Mouse (Mus musculus) CH12.LX (cell line): Measurements from ENCODE around the gene Tmem219. TPM values are rescaled to one million over a fixed set of nuclear protein-coding genes. Genes with fewer than 3 reads are reported as not detected.

Experiments
- DNase-seq: peaks from one replicate; pipeline ENCODE4 v3.0.0-alpha.2; 2013; ENCODE audit errors: extremely low read depth
- H3K27ac ChIP-seq: 2 replicates; pipeline ENCODE4 v1.5.1; 2012; ENCODE audit warnings: low read depth, mild to moderate bottlenecking, control low read depth, moderate library complexity; ENCODE audit not compliant: insufficient read depth
- H3K27me3 ChIP-seq: replicated peaks from 2 replicates; pipeline ENCODE3; 2012; ENCODE audit warnings: inconsistent platforms
- H3K36me3 ChIP-seq, 2 experiments: replicated peaks in 1 of 2; 2 replicates each; pipeline versions ENCODE3 to v1.6.1; 2012; ENCODE audit warnings: inconsistent platforms in 1 of 2, low read length in 1 of 2, mild to moderate bottlenecking in 1 of 2, mixed read lengths in 1 of 2, moderate library complexity in 1 of 2; ENCODE audit not compliant: control insufficient read depth in 1 of 2, insufficient read depth in 1 of 2
- H3K4me1 ChIP-seq, 2 experiments: 2 replicates each; pipeline ENCODE4 v1.6.1; 2012; ENCODE audit warnings: inconsistent platforms in 1 of 2, moderate library complexity in 1 of 2; ENCODE audit not compliant: insufficient read depth in 2 of 2, control insufficient read depth in 1 of 2
- H3K4me2 ChIP-seq: 2 replicates; pipeline ENCODE4 v1.6.1; 2012; ENCODE audit warnings: low read depth, mild to moderate bottlenecking, control low read depth; ENCODE audit not compliant: poor library complexity, insufficient read depth, severe bottlenecking
- H3K4me3 ChIP-seq, 3 experiments: fragments of 150-350 bp in 1 of 3; sonication (generic) in 1 of 3; replicated peaks in 1 of 3; 2 replicates each; pipeline versions ENCODE3 to v1.5.1; 2011 to 2012; ENCODE audit warnings: low read depth in 2 of 3, low read length in 2 of 3, mild to moderate bottlenecking in 2 of 3, moderate library complexity in 2 of 3, control low read depth in 1 of 3, improper control_type of control experiment in 1 of 3, inconsistent platforms in 1 of 3, mixed read lengths in 1 of 3; ENCODE audit not compliant: poor library complexity in 1 of 3
- H3K79me2 ChIP-seq: replicated peaks from 2 replicates; pipeline ENCODE4 v1.6.1; 2012; ENCODE audit warnings: mild to moderate bottlenecking, moderate library complexity; ENCODE audit not compliant: control insufficient read depth, poor library complexity, insufficient read depth, severe bottlenecking; ENCODE audit errors: extremely low read depth
- H3K9ac ChIP-seq: 2 replicates; pipeline ENCODE4 v1.6.1; 2012; ENCODE audit warnings: low read depth, mild to moderate bottlenecking, control low read depth, moderate library complexity; ENCODE audit not compliant: insufficient read depth
- H3K9me3 ChIP-seq: replicated peaks from 2 replicates; pipeline ENCODE3; 2012; ENCODE audit warnings: low read length, inconsistent platforms, mixed read lengths
- BHLHE40 ChIP-seq: IDR thresholded peaks from 2 replicates; pipeline ENCODE4 v1.6.1; 2011; ENCODE audit warnings: mild to moderate bottlenecking, low read depth, low read length, improper control_type of control experiment
- CHD2 ChIP-seq: IDR thresholded peaks from 2 replicates; pipeline ENCODE4 v1.6.1; 2011; ENCODE audit warnings: low read length, improper control_type of control experiment
- E2F4 ChIP-seq: IDR thresholded peaks from 2 replicates; pipeline ENCODE4 v1.6.1; 2011; ENCODE audit warnings: low read depth, low read length, improper control_type of control experiment; ENCODE audit not compliant: insufficient replicate concordance
- ELF1 ChIP-seq: IDR thresholded peaks from 2 replicates; pipeline ENCODE4 v1.6.1; 2014; ENCODE audit warnings: low read depth, mild to moderate bottlenecking, inconsistent platforms, low read length, improper control_type of control experiment
- EP300 ChIP-seq: IDR thresholded peaks from 2 replicates; pipeline ENCODE4 v1.6.1; 2011; ENCODE audit warnings: low read length, improper control_type of control experiment
- ETS1 ChIP-seq: conservative IDR thresholded peaks from 2 replicates; pipeline ENCODE4 v1.6.1; 2012; ENCODE audit warnings: low read depth, mild to moderate bottlenecking, inconsistent platforms, low read length, improper control_type of control experiment, moderate library complexity
- HCFC1 ChIP-seq: IDR thresholded peaks from 2 replicates; pipeline ENCODE4 v1.6.1; 2012; ENCODE audit warnings: low read depth, mild to moderate bottlenecking, inconsistent platforms, low read length, improper control_type of control experiment
- JUN ChIP-seq: IDR thresholded peaks from 2 replicates; pipeline ENCODE4 v1.6.1; 2011; ENCODE audit warnings: low read depth, mild to moderate bottlenecking, low read length, improper control_type of control experiment, moderate library complexity; ENCODE audit not compliant: insufficient read depth
- JUND ChIP-seq: conservative IDR thresholded peaks from 2 replicates; pipeline ENCODE4 v1.6.1; 2011; ENCODE audit warnings: low read depth, low read length, improper control_type of control experiment
- KAT2A ChIP-seq: IDR thresholded peaks from 2 replicates; pipeline ENCODE4 v1.6.1; 2012; ENCODE audit warnings: low read length, improper control_type of control experiment, inconsistent platforms; ENCODE audit not compliant: insufficient replicate concordance
- MAZ ChIP-seq: IDR thresholded peaks from 2 replicates; pipeline ENCODE4 v1.6.1; 2012; ENCODE audit warnings: low read depth, mild to moderate bottlenecking, inconsistent platforms, low read length, improper control_type of control experiment, moderate library complexity
- MEF2A ChIP-seq: IDR thresholded peaks from 2 replicates; pipeline ENCODE4 v1.6.1; 2014; ENCODE audit warnings: low read depth, mild to moderate bottlenecking, inconsistent platforms, low read length, improper control_type of control experiment, borderline replicate concordance
- MYC ChIP-seq: IDR thresholded peaks from 2 replicates; pipeline ENCODE4 v1.6.1; 2011; ENCODE audit warnings: low read depth, mild to moderate bottlenecking, improper control_type of control experiment, low read length
- PAX5 ChIP-seq: IDR thresholded peaks from 2 replicates; pipeline ENCODE4 v1.6.1; 2012; ENCODE audit warnings: low read length, inconsistent platforms, mixed read lengths
- POLR2A ChIP-seq: IDR thresholded peaks from 2 replicates; pipeline ENCODE4 v1.6.1; 2011; ENCODE audit warnings: low read depth, mild to moderate bottlenecking, improper control_type of control experiment, low read length
- POLR2AphosphoS2 ChIP-seq: IDR thresholded peaks from 2 replicates; pipeline ENCODE4 v1.6.1; 2011; ENCODE audit warnings: low read depth, low read length, improper control_type of control experiment
- RAD21 ChIP-seq: IDR thresholded peaks from 2 replicates; pipeline ENCODE4 v1.6.1; 2011; ENCODE audit warnings: low read depth, mild to moderate bottlenecking, low read length, improper control_type of control experiment, moderate library complexity
- SIN3A ChIP-seq: IDR thresholded peaks from 2 replicates; pipeline ENCODE4 v1.6.1; 2012; ENCODE audit warnings: low read length, improper control_type of control experiment, inconsistent platforms
- SMC3 ChIP-seq: IDR thresholded peaks from 2 replicates; pipeline ENCODE4 v1.6.1; 2011; ENCODE audit warnings: low read depth, low read length, improper control_type of control experiment
- USF1 ChIP-seq: IDR thresholded peaks from 2 replicates; pipeline ENCODE4 v1.6.1; 2014; ENCODE audit warnings: low read depth, mild to moderate bottlenecking, inconsistent platforms, low read length, improper control_type of control experiment
- USF2 ChIP-seq: conservative IDR thresholded peaks from 2 replicates; pipeline ENCODE4 v1.6.1; 2011; ENCODE audit warnings: low read depth, low read length, improper control_type of control experiment
- ZKSCAN1 ChIP-seq: IDR thresholded peaks from 2 replicates; pipeline ENCODE4 v1.6.1; 2012; ENCODE audit warnings: low read depth, inconsistent platforms, low read length, improper control_type of control experiment, borderline replicate concordance
- ZNF384 ChIP-seq: IDR thresholded peaks from 2 replicates; pipeline ENCODE4 v1.6.1; 2012; ENCODE audit warnings: low read depth, low read length, improper control_type of control experiment, inconsistent platforms
- dilution Hi-C: fragments of 300-500 bp; cut with MboI; formaldehyde crosslinking; loops from 2 replicates; pipeline ENCODE4 v1.14.3; 2020; ENCODE audit warnings: low sequenced_read_pairs; ENCODE audit not compliant: extremely low pct_unique_long_range_greater_than_20kb, extremely low pct_ligation_motif_present
- in situ Hi-C: fragments of 300-500 bp; cut with MboI; formaldehyde crosslinking; loops from 3 replicates; pipeline ENCODE4 v1.14.3; 2019; ENCODE audit warnings: low sequenced_read_pairs, low pct_ligation_motif_present, low pct_unique_long_range_greater_than_20kb, mixed read lengths
- polyA plus RNA-seq: library from polyadenylated mRNA; unstranded; fragments of >175 nt; gene quantifications from 2 replicates; pipeline ENCODE4 v1.2.1, GENCODE M21; 2012; ENCODE audit warnings: low read depth; ENCODE audit not compliant: insufficient read length
- total RNA-seq, 2 experiments: library from RNA; depleted of rRNA; stranded (reverse); fragments of 300-350 nt in 1 of 2; fragments of >200 nt in 1 of 2; gene quantifications; 2 replicates each; pipeline ENCODE4 v1.2.3; 2012 to 2014

Tmem219 gene
- total and polyA plus RNA-seq, 3 experiments = 33.4 to 43.2 (median 37.4) TPM

GRCm38 (mm10) chr7:126850161-126850560 is 72.6 kb downstream of the Tmem219 start:
- Histone ChIP-seq H3K9me3 (no peaks in the 10 kb centered on the region), H3K27ac (no peak overlapping the region), H3K4me3 (no peak overlapping the region), H3K4me1 (peaks cover 0 to 6% of the 10 kb centered on the region in 2 experiments; a peak in 1 of 4 replicates), H3K79me2 (no peaks in the 10 kb centered on the region), H3K4me2 (no peak overlapping the region), H3K27me3 (no peaks in the 10 kb centered on the region), H3K9ac (no peak overlapping the region), H3K36me3 (peaks cover 39 to 66% of the 10 kb centered on the region in 2 experiments)
- TF ChIP-seq POLR2A (no peak), JUND (no peak), ZKSCAN1 (no peak), MEF2A (no peak)
- dilution Hi-C loops = no loop called here
- DNase-seq = no peak
- in situ Hi-C loops = no loop called here

GRCm38 (mm10) chr7:126848794-126849193 is 73.9 kb downstream of the Tmem219 start:
- H3K4me3 ChIP-seq = no peak overlapping the region
- H3K27ac ChIP-seq = no peak overlapping the region
- H3K4me1 ChIP-seq = peaks cover 0 to 6% of the 10 kb centered on the region in 2 experiments; a peak in 1 of 4 replicates
- H3K79me2 ChIP-seq = no peaks in the 10 kb centered on the region
- dilution Hi-C loops = no loop called here
- H3K27me3 ChIP-seq = peaks cover 3% of the 10 kb centered on the region
- no peaks in the 10 kb centered on the region for H3K9me3 ChIP-seq
- TF ChIP-seq USF1 = no peak
- TF ChIP-seq MEF2A = no peak
- TF ChIP-seq KAT2A = no peak
- TF ChIP-seq ZNF384 = no peak
- no peak for TF ChIP-seq JUN
- TF ChIP-seq HCFC1 = no peak
- no peak for TF ChIP-seq ZKSCAN1
- no peak for TF ChIP-seq POLR2A
- no peak for TF ChIP-seq POLR2AphosphoS2
- H3K9ac ChIP-seq = no peak overlapping the region
- in situ Hi-C loops = no loop called here
- H3K4me2 ChIP-seq = no peak overlapping the region
- no peak for DNase-seq
- peaks cover 26 to 52% of the 10 kb centered on the region in 2 experiments for H3K36me3 ChIP-seq

GRCm38 (mm10) chr7:126847421-126848398 is 75.0 kb downstream of the Tmem219 start:
- Histone ChIP-seq H3K79me2 (no peaks in the 10 kb centered on the region), H3K9me3 (no peaks in the 10 kb centered on the region), H3K9ac (no peak overlapping the region), H3K4me1 (peaks cover 0 to 6% of the 10 kb centered on the region in 2 experiments; a peak in 1 of 4 replicates), H3K4me3 (no peak overlapping the region), H3K36me3 (peaks cover 16 to 41% of the 10 kb centered on the region in 2 experiments), H3K27ac (no peak overlapping the region), H3K27me3 (peaks cover 9% of the 10 kb centered on the region), H3K4me2 (no peak overlapping the region)
- in situ Hi-C loops (no loop called here), dilution Hi-C loops (no loop called here)
- DNase-seq = no peak
- TF ChIP-seq EP300 (no peak), MAZ (no peak), ETS1 (no peak), CHD2 (no peak), ELF1 (no peak), PAX5 (no peak), RAD21 (no peak), MYC (no peak), BHLHE40 (no peak), POLR2A (no peak), SIN3A (no peak), POLR2AphosphoS2 (no peak), USF2 (no peak), E2F4 (no peak), ZKSCAN1 (no peak), SMC3 (no peak)
